Mouse (Mus musculus) forebrain, embryonic 13.5 days (tissue): ENCODE measurements at regions not wholly inside any gene's neighbourhood (a gene's known extent, or its start where the extent isn't known, plus 50 kb on each side); places are given as distances from the start of the nearest gene placed in this dataset.

Experiments used
- ATAC-seq: fragments of 200-750 bp; cut with Nextera tagmentation; 2 replicates; pipeline ENCODE4 v1.8.0; 2017
- H3K27ac ChIP-seq: fragments of 300-500 bp; sonication (generic); 2 replicates; pipeline ENCODE4 v1.5.1; 2015; ENCODE audit warnings: inconsistent platforms, mild to moderate bottlenecking, moderate library complexity
- H3K27me3 ChIP-seq: fragments of 300-500 bp; sonication (generic); 2 replicates; pipeline ENCODE4 v1.6.1; 2015; ENCODE audit warnings: mild to moderate bottlenecking, inconsistent platforms
- H3K36me3 ChIP-seq: fragments of 300-500 bp; sonication (generic); 2 replicates; pipeline ENCODE4 v1.6.1; 2015; ENCODE audit warnings: mild to moderate bottlenecking, inconsistent platforms; ENCODE audit not compliant: poor library complexity, severe bottlenecking
- H3K4me1 ChIP-seq: fragments of 300-500 bp; sonication (generic); 2 replicates; pipeline ENCODE4 v1.6.1; 2015; ENCODE audit warnings: inconsistent platforms
- H3K4me2 ChIP-seq: fragments of 300-500 bp; sonication (generic); 2 replicates; pipeline ENCODE4 v1.6.1; 2015; ENCODE audit warnings: inconsistent platforms, mild to moderate bottlenecking, moderate library complexity
- H3K4me3 ChIP-seq: fragments of 300-500 bp; sonication (generic); 2 replicates; pipeline ENCODE4 v1.5.1; 2015; ENCODE audit warnings: mild to moderate bottlenecking, inconsistent platforms
- H3K9ac ChIP-seq: fragments of 300-500 bp; sonication (generic); 2 replicates; pipeline ENCODE4 v1.6.1; 2015; ENCODE audit warnings: mild to moderate bottlenecking, inconsistent platforms
- H3K9me3 ChIP-seq: fragments of 300-500 bp; sonication (generic); replicated peaks from 2 replicates; pipeline ENCODE4 v1.6.1; 2016; ENCODE audit warnings: inconsistent platforms
- WGBS: fragments of 180-500 bp; shearing (Covaris S2); methylation state at CpG from one replicate; pipeline ENCODE4 v1.1.7; 2015; 5-methylcytosine and 5-hydroxymethylcytosine counted together

- WGBS = 89% methylated on average over 4 of the region's 4 CpGs
- Histone ChIP-seq H3K27ac (no peak overlapping the region), H3K4me3 (no peak overlapping the region), H3K9me3 (no peaks in the 10 kb centered on the region), H3K27me3 (no peaks in the 10 kb centered on the region), H3K4me2 (no peak overlapping the region), H3K4me1 (no peaks in the 10 kb centered on the region), H3K36me3 (no peaks in the 10 kb centered on the region), H3K9ac (no peak overlapping the region)
- ATAC-seq = no peak
Measured at GRCm38 (mm10) chr5:85677872-85678271, 387.5 kb downstream of the Cenpc1 start.

- no peak overlapping the region for H3K4me3 ChIP-seq
- no peaks in the 10 kb centered on the region for H3K9me3 ChIP-seq
- no peak for ATAC-seq
- 85% methylated on average over 1 of the region's 1 CpGs for WGBS
- H3K4me1 ChIP-seq = no peaks in the 10 kb centered on the region
- H3K27ac ChIP-seq = no peak overlapping the region
- H3K27me3 ChIP-seq = no peaks in the 10 kb centered on the region
- no peak overlapping the region for H3K9ac ChIP-seq
- no peak overlapping the region for H3K4me2 ChIP-seq
- no peaks in the 10 kb centered on the region for H3K36me3 ChIP-seq
Measured at GRCm38 (mm10) chr5:85671121-85671520, 394.3 kb downstream of the Cenpc1 start.

GRCm38 (mm10) chr5:85661487-85661886 lies 403.9 kb downstream of the Cenpc1 start:
- peak; percentile 45; the same call in 1 of the 2 replicates for ATAC-seq
- Histone ChIP-seq H3K27ac (no peak overlapping the region), H3K4me2 (no peak overlapping the region), H3K9me3 (no peaks in the 10 kb centered on the region), H3K27me3 (no peaks in the 10 kb centered on the region), H3K9ac (no peak overlapping the region), H3K4me1 (no peaks in the 10 kb centered on the region), H3K36me3 (no peaks in the 10 kb centered on the region), H3K4me3 (no peak overlapping the region)
- 48% methylated on average over 5 of the region's 5 CpGs for WGBS

GRCm38 (mm10) chr5:85621078-85621477 lies 444.3 kb downstream of the Cenpc1 start:
- no peak overlapping the region for H3K4me2 ChIP-seq
- H3K9me3 ChIP-seq = no peaks in the 10 kb centered on the region
- no peak for ATAC-seq
- no peak overlapping the region for H3K27ac ChIP-seq
- H3K4me3 ChIP-seq = no peak overlapping the region
- no peaks in the 10 kb centered on the region for H3K36me3 ChIP-seq
- 51% methylated on average over 2 of the region's 2 CpGs for WGBS
- no peaks in the 10 kb centered on the region for H3K27me3 ChIP-seq
- no peaks in the 10 kb centered on the region for H3K4me1 ChIP-seq
- no peak overlapping the region for H3K9ac ChIP-seq

GRCm38 (mm10) chr5:85614783-85615182 lies 450.6 kb downstream of the Cenpc1 start:
- Histone ChIP-seq H3K4me3 (no peak overlapping the region), H3K4me1 (no peaks in the 10 kb centered on the region), H3K27ac (no peak overlapping the region), H3K9me3 (no peaks in the 10 kb centered on the region), H3K9ac (no peak overlapping the region), H3K36me3 (no peaks in the 10 kb centered on the region), H3K27me3 (no peaks in the 10 kb centered on the region), H3K4me2 (no peak overlapping the region)
- no peak for ATAC-seq
- 65% methylated on average over 3 of the region's 3 CpGs for WGBS

- no peak for ATAC-seq
- Histone ChIP-seq H3K9me3 (no peaks in the 10 kb centered on the region), H3K4me2 (no peak overlapping the region), H3K4me1 (no peaks in the 10 kb centered on the region), H3K4me3 (no peak overlapping the region), H3K9ac (no peak overlapping the region), H3K27me3 (no peaks in the 10 kb centered on the region), H3K27ac (no peak overlapping the region), H3K36me3 (no peaks in the 10 kb centered on the region)
- 86% methylated on average over 4 of the region's 4 CpGs for WGBS
Measured at GRCm38 (mm10) chr5:85612606-85613005, 452.8 kb downstream of the Cenpc1 start.

- Histone ChIP-seq H3K4me2 (no peak overlapping the region), H3K4me3 (no peak overlapping the region), H3K9me3 (no peaks in the 10 kb centered on the region), H3K4me1 (no peaks in the 10 kb centered on the region), H3K9ac (no peak overlapping the region), H3K27me3 (no peaks in the 10 kb centered on the region), H3K27ac (no peak overlapping the region), H3K36me3 (no peaks in the 10 kb centered on the region)
- peak; percentile 68 for ATAC-seq
- 46% methylated on average over 4 of the region's 4 CpGs for WGBS
Measured at GRCm38 (mm10) chr5:85609104-85609503, 456.3 kb downstream of the Cenpc1 start.

GRCm38 (mm10) chr5:85598164-85598563 lies 467.2 kb downstream of the Cenpc1 start:
- no peak overlapping the region for H3K27ac ChIP-seq
- H3K4me1 ChIP-seq = 0 out of 2 replicates have a peak, but pooled peaks cover 6% of the 10 kb centered on the region
- H3K27me3 ChIP-seq = no peaks in the 10 kb centered on the region
- no peak overlapping the region for H3K4me2 ChIP-seq
- H3K9ac ChIP-seq = no peak overlapping the region
- no peak for ATAC-seq
- no peaks in the 10 kb centered on the region for H3K36me3 ChIP-seq
- no peak overlapping the region for H3K4me3 ChIP-seq
- H3K9me3 ChIP-seq = no peaks in the 10 kb centered on the region

GRCm38 (mm10) chr5:85595082-85595447 lies 470.3 kb downstream of the Cenpc1 start:
- H3K4me2 ChIP-seq = no peak overlapping the region
- no peaks in the 10 kb centered on the region for H3K36me3 ChIP-seq
- no peaks in the 10 kb centered on the region for H3K9me3 ChIP-seq
- 0 out of 2 replicates have a peak, but pooled peaks cover 6% of the 10 kb centered on the region for H3K4me1 ChIP-seq
- H3K9ac ChIP-seq = no peak overlapping the region
- no peak overlapping the region for H3K4me3 ChIP-seq
- WGBS = 48% methylated on average over 1 of the region's 1 CpGs
- H3K27me3 ChIP-seq = no peaks in the 10 kb centered on the region
- H3K27ac ChIP-seq = no peak overlapping the region
- ATAC-seq = no peak; the same call in 1 of the 2 replicates

GRCm38 (mm10) chr5:85594413-85595081 lies 470.8 kb downstream of the Cenpc1 start:
- Histone ChIP-seq H3K4me2 (no peak overlapping the region), H3K4me1 (0 out of 2 replicates have a peak, but pooled peaks cover 6% of the 10 kb centered on the region), H3K36me3 (no peaks in the 10 kb centered on the region), H3K27me3 (no peaks in the 10 kb centered on the region), H3K27ac (no peak overlapping the region), H3K4me3 (no peak overlapping the region), H3K9me3 (no peaks in the 10 kb centered on the region), H3K9ac (no peak overlapping the region)
- WGBS = 51% methylated on average over 4 of the region's 4 CpGs
- peak; percentile 77 for ATAC-seq

GRCm38 (mm10) chr5:85592236-85592635 lies 473.1 kb downstream of the Cenpc1 start:
- no peaks in the 10 kb centered on the region for H3K27me3 ChIP-seq
- no peak overlapping the region for H3K9ac ChIP-seq
- 83% methylated on average over 3 of the region's 3 CpGs for WGBS
- H3K9me3 ChIP-seq = no peaks in the 10 kb centered on the region
- no peak for ATAC-seq
- H3K4me2 ChIP-seq = no peak overlapping the region
- no peak overlapping the region for H3K4me3 ChIP-seq
- no peak overlapping the region for H3K27ac ChIP-seq
- H3K36me3 ChIP-seq = no peaks in the 10 kb centered on the region
- 0 out of 2 replicates have a peak, but pooled peaks cover 6% of the 10 kb centered on the region for H3K4me1 ChIP-seq

- no peaks in the 10 kb centered on the region for H3K27me3 ChIP-seq
Measured at GRCm38 (mm10) chr5:85586727-85587126, 478.7 kb downstream of the Cenpc1 start.

GRCm38 (mm10) chr5:85572531-85572930 lies 492.9 kb downstream of the Cenpc1 start:
- no peaks in the 10 kb centered on the region for H3K9me3 ChIP-seq
- no peaks in the 10 kb centered on the region for H3K36me3 ChIP-seq
- no peak overlapping the region; the same call in 1 of the 2 replicates for H3K27ac ChIP-seq
- no peaks in the 10 kb centered on the region for H3K27me3 ChIP-seq
- no peak overlapping the region for H3K4me2 ChIP-seq
- H3K4me3 ChIP-seq = no peak overlapping the region
- ATAC-seq = no peak
- peaks cover 11% of the 10 kb centered on the region; the same call in 1 of the 2 replicates for H3K4me1 ChIP-seq
- H3K9ac ChIP-seq = no peak overlapping the region

More at GRCm38 (mm10) chr5:85586727-85587126, 478.7 kb downstream of the Cenpc1 start:
- H3K27ac ChIP-seq = no peak overlapping the region
- H3K4me3 ChIP-seq = no peak overlapping the region
- no peak overlapping the region for H3K9ac ChIP-seq
- H3K36me3 ChIP-seq = no peaks in the 10 kb centered on the region
- no peaks in the 10 kb centered on the region for H3K4me1 ChIP-seq
- 37% methylated on average over 3 of the region's 3 CpGs for whole genome bisulfite sequencing
- no peaks in the 10 kb centered on the region for H3K9me3 ChIP-seq
- ATAC-seq = no peak
- no peak overlapping the region for H3K4me2 ChIP-seq
